Comparison of ENCODE assay signal across 10 mouse cellular contexts in genomic region chr17:83854284-83854918, GRCm38 (mm10). TPM values are rescaled to one million over a fixed set of nuclear protein-coding genes. Genes with fewer than 3 reads are reported as not detected.
DNase-seq lines count a peak whose midpoint lies in the region.
"Had no signal": no experiment of that assay in that cellular context is flagged by ENCODE, and none has a peak within 500 bp of the region (broad histone marks: within the 10 kb centered on the region; RNA-seq: fewer than 3 reads in every experiment).

No protein-coding gene starts in this region.

- DNase-seq in adrenal gland, adult 2 months, result peak; percentile 49
- no peak for DNase-seq in adrenal gland, adult 8-10 months
- peak; percentile 61 for DNase-seq in spleen, adult 12 weeks (ENCODE audit: low spot score)
- no peak for DNase-seq in spleen, adult 18-20 months
- peak; percentile 29 for DNase-seq in heart, postnatal 4 days
- peak; percentile 57 for DNase-seq in lung, postnatal 36 days
- DNase-seq in layer of hippocampus, postnatal 14 days (ENCODE audit: low spot score in 2 of 2), result no peak
- no peak for DNase-seq in MN1 (ENCODE audit: low spot score)

RNA-seq across cellular contexts. Expression of gene Haao, which starts 6.6 kb away (rescaled TPM):
- total RNA-seq in adrenal gland, adult 2 months (2021), result 1 to 10 TPM; 1.2 to 1.7 TPM
- 1.6 and 1.8 TPM in 2 replicates for polyA plus RNA-seq in adrenal gland, adult 2 months (2012; rRNA removed)
- 1 to 10 TPM in 1 of 4 experiments, under 1 TPM in 3; 0.64 to 1.0 (median 0.83) TPM for total RNA-seq in adrenal gland, adult 8-10 months (2022)
- under 1 TPM in 1 of 2 experiments, not detected in 1; 0.36 TPM for total RNA-seq in heart, postnatal 4 days (2021)
- total RNA-seq in layer of hippocampus, postnatal 14 days (2021), result not detected
- total RNA-seq: heart, postnatal 14 days had no signal
- polyA plus RNA-seq: C2C12 had no signal

Comparison
In these comparisons a context has a peak if more than half of its experiments do, and no peak if none do; other contexts are left out.
1. DNase-seq: peak in adrenal gland, adult 2 months (single experiment), spleen, adult 12 weeks (single experiment), heart, postnatal 4 days (single experiment) and lung, postnatal 36 days (single experiment); none in adrenal gland, adult 8-10 months (single experiment), spleen, adult 18-20 months (0 of 2), layer of hippocampus, postnatal 14 days (0 of 2) and MN1 (single experiment).